ENCODE assay signal across 9 mouse cellular contexts in the genomic region with DNA sequence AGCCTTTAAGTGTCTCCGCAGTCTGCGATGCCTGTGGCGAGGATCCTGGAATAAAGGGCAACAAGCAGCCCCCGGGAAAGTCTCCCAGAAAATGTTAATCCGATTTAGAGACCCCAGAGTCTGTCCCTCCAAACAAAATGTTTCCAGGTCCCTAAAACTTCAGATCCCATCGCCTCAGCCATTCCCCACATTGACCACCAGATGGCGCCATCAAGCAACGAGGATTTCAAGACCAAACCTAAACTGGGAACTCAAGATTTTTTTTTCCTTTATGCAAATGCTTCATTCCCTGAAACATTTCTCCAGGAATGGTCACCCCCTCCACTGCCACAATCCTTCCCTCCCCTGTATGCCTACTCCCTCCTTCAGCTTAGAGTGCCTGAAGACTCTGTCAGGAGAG. TPM values are rescaled to one million over a fixed set of nuclear protein-coding genes. Genes with fewer than 3 reads are reported as not detected.
A peak's percentile ranks its signal among the peaks of the same experiment; 100 is the strongest.
DNase-seq lines count a peak whose midpoint lies in the region; ATAC-seq and TF ChIP-seq lines count a peak whose summit lies in the region.
"Had no signal": no experiment of that assay in that cellular context is flagged by ENCODE, and none has a peak within 500 bp of the region (broad histone marks: within the 10 kb centered on the region; RNA-seq: fewer than 3 reads in every experiment).

A gene (plus strand): TSS at position 269 of the 400 bp plus-strand sequence.

- peak; percentile 97 for TF ChIP-seq CTCF in kidney, postnatal 0 days (IDR thresholded peaks at IDR 0.05; ENCODE audit: low read depth)

- no peaks in the 10 kb centered on the region for H3K27me3 ChIP-seq in kidney, postnatal 0 days (ENCODE audit: insufficient read depth, low read length)
- H3K27me3 ChIP-seq in liver, embryonic 11.5 days (replicated peaks; ENCODE audit: control insufficient read depth, insufficient read depth, low read length) = no peaks in the 10 kb centered on the region

- 5% methylated on average over 8 of the region's 8 CpGs for WGBS in kidney, postnatal 0 days
- WGBS in liver, embryonic 11.5 days = 2% methylated on average over 8 of the region's 8 CpGs

- no peaks in the 10 kb centered on the region for H3K9me3 ChIP-seq in kidney, postnatal 0 days (replicated peaks; ENCODE audit: low read length)
- no peaks in the 10 kb centered on the region for H3K9me3 ChIP-seq in liver, embryonic 11.5 days (ENCODE audit: control insufficient read depth, low read length)
- H3K9me3 ChIP-seq: megakaryocyte, embryonic 14.5 days had no signal

- no peak within 1 kb of the TSS for H3K9ac ChIP-seq in kidney, postnatal 0 days (ENCODE audit: low read depth, low read length)
- H3K9ac ChIP-seq in liver, embryonic 11.5 days (ENCODE audit: low read depth, low read length) = no peak within 1 kb of the TSS

- DNase-seq in CD4-positive helper T cell, adult 2 months (ENCODE audit: low read depth, low spot score) = peak; percentile 51
- peak; percentile 81 for DNase-seq in adipocyte (ENCODE audit: low spot score)
- DNase-seq in embryo, embryonic 10 days (ENCODE audit: low spot score) = peak; percentile 86
- DNase-seq in heart, adult 18-20 months = peak; percentile 40 to 83
- DNase-seq in kidney, postnatal 0 days (ENCODE audit: low spot score) = peak; percentile 80
- peak; percentile 49 for DNase-seq in liver, embryonic 11.5 days (ENCODE audit: low spot score)
- peak; percentile 70 for DNase-seq in ovary, postnatal 14 days (ENCODE audit: low spot score)
- DNase-seq in thymus, postnatal 36 days = peak; percentile 24 to 36

- no peak within 1 kb of the TSS for H3K4me3 ChIP-seq in kidney, postnatal 0 days (replicated peaks; ENCODE audit: low read depth, low read length)
- H3K4me3 ChIP-seq in liver, embryonic 11.5 days (ENCODE audit: low read depth, low read length) = no peak within 1 kb of the TSS
- H3K4me3 ChIP-seq: megakaryocyte, embryonic 14.5 days had no signal

- no peak for ATAC-seq in kidney, postnatal 0 days (replicated peaks; ENCODE audit: low FRiP score, low read depth)
- ATAC-seq in liver, embryonic 11.5 days (replicated peaks; ENCODE audit: low FRiP score) = no peak

- H3K4me2 ChIP-seq in kidney, postnatal 0 days (ENCODE audit: low read length) = no peak within 1 kb of the TSS
- H3K4me2 ChIP-seq in liver, embryonic 11.5 days = no peak within 1 kb of the TSS

- H3K36me3 ChIP-seq in kidney, postnatal 0 days (ENCODE audit: insufficient read depth, low read length) = no peaks in the 10 kb centered on the region
- no peaks in the 10 kb centered on the region for H3K36me3 ChIP-seq in liver, embryonic 11.5 days (ENCODE audit: control insufficient read depth, insufficient read depth, low read length)

- no peak within 1 kb of the TSS for H3K27ac ChIP-seq in kidney, postnatal 0 days
- H3K27ac ChIP-seq in liver, embryonic 11.5 days (ENCODE audit: low read depth, low read length) = no peak within 1 kb of the TSS

- no peaks in the 10 kb centered on the region for H3K4me1 ChIP-seq in kidney, postnatal 0 days (replicated peaks; ENCODE audit: insufficient read depth, low read length)
- no peaks in the 10 kb centered on the region for H3K4me1 ChIP-seq in liver, embryonic 11.5 days (replicated peaks; ENCODE audit: control insufficient read depth, insufficient read depth, low read length)

RNA-seq across cellular contexts. Expression of the gene that starts here (rescaled TPM):
- 1 to 10 TPM; 1.9 TPM for total RNA-seq in heart, adult 18-20 months (2021)
- 0.05 and 0.06 TPM in 2 replicates for polyA plus RNA-seq in kidney, postnatal 0 days (2015; fragmentation: Nextera tagmentation; extraction: Ambion mirVana)
- not detected in 2 replicates for polyA plus RNA-seq in liver, embryonic 11.5 days (2014; fragmentation: Nextera tagmentation; extraction: Ambion mirVana)

Comparison
In these comparisons a context has a peak if more than half of its experiments do, and no peak if none do; other contexts are left out.
1. Peak in DNase-seq in kidney, postnatal 0 days; RNA of the gene not detected or under 1 TPM.
2. Peak in DNase-seq in liver, embryonic 11.5 days; RNA of the gene not detected or under 1 TPM.
3. DNase-seq: peak in every context shown above with its lines; median percentile 86 in embryo, embryonic 10 days; 81 in adipocyte; 80 in kidney, postnatal 0 days; 70 in ovary, postnatal 14 days; 62 in heart, adult 18-20 months; 51 in CD4-positive helper T cell, adult 2 months; 49 in liver, embryonic 11.5 days; 30 in thymus, postnatal 36 days.